ENCODE assay signal across 20 mouse cellular contexts in the genomic region with DNA sequence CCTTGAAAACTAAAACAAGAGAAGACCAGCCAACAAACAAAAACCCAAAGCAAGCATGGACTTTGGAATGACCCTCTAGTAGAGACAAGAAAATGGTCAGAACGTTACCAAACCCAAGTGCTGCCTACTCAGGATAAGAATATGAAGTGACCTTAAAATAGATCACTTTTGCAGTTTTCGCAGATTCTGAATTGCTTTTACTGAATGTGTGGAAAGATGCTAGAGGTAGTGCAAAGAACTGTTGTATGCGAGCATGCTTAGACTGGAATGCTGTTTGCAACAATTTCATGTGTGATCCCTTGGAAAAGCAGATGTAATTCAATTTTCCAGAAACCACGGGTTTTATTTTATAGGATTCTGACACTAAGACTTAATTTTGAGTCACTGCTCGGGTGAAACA.
"Had no signal": no experiment of that assay in that cellular context is flagged by ENCODE, and none has a peak within 500 bp of the region (broad histone marks: within the 10 kb centered on the region; RNA-seq: fewer than 3 reads in every experiment).

No protein-coding gene starts in this region.

- ATAC-seq: forebrain, embryonic 13.5 days; forebrain, embryonic 14.5 days; forebrain, embryonic 15.5 days; forebrain, embryonic 16.5 days; forebrain, postnatal 0 days had no signal

- DNase-seq: cerebellum, adult 9-10 months; cerebellum, adult 9-11 months; cerebellum, postnatal 10 days; cerebellum, postnatal 14 days; cerebellum, postnatal 25 days; cerebellum, postnatal 36 days; embryo, embryonic 11 days; forebrain, postnatal 0 days; gastrocnemius, adult 2 months; gastrocnemius, postnatal 10 days; gastrocnemius, postnatal 14 days; gastrocnemius, postnatal 25 days; gastrocnemius, postnatal 36 days; heart, adult 11 months; heart, adult 18-20 months; heart, adult 2 months had no signal
